Mouse (Mus musculus) MEL (cell line): ENCODE measurements at regions not wholly inside any gene's neighbourhood (a gene's known extent, or its start where the extent isn't known, plus 50 kb on each side); places are given as distances from the start of the nearest gene placed in this dataset.

Source experiments
- DNase-seq: peaks from one replicate; pipeline ENCODE4 v3.0.0; 2011; ENCODE audit warnings: low read depth, low spot score
- H3K27ac ChIP-seq: 2 replicates; pipeline ENCODE4 v1.5.1; 2012; ENCODE audit warnings: low read depth, mild to moderate bottlenecking, control low read depth, low read length, moderate library complexity; ENCODE audit not compliant: control insufficient read depth
- H3K27me3 ChIP-seq, 2 experiments: fragments of 150-350 bp in 1 of 2; sonication (generic) in 1 of 2; 2 replicates each; pipeline ENCODE4 v1.6.1; 2012; ENCODE audit warnings: low read length in 2 of 2, mild to moderate bottlenecking in 2 of 2, improper control_type of control experiment in 1 of 2, moderate library complexity in 1 of 2; ENCODE audit not compliant: insufficient read depth in 2 of 2, control insufficient read depth in 1 of 2
- H3K36me3 ChIP-seq, 2 experiments: 2 replicates each; pipeline ENCODE4 v1.6.1; 2012 to 2014; ENCODE audit warnings: low read length in 2 of 2, improper control_type of control experiment in 1 of 2, inconsistent platforms in 1 of 2, mild to moderate bottlenecking in 1 of 2; ENCODE audit not compliant: insufficient read depth in 2 of 2, control insufficient read depth in 1 of 2
- H3K4me1 ChIP-seq, 2 experiments: fragments of 150-350 bp in 1 of 2; sonication (generic) in 1 of 2; 2 replicates each; pipeline ENCODE4 v1.6.1; 2012; ENCODE audit warnings: low read length in 2 of 2, improper control_type of control experiment in 1 of 2, mild to moderate bottlenecking in 1 of 2; ENCODE audit not compliant: insufficient read depth in 2 of 2, control insufficient read depth in 1 of 2
- H3K4me3 ChIP-seq, 2 experiments: fragments of 150-350 bp in 1 of 2; sonication (generic) in 1 of 2; 2 replicates each; pipeline ENCODE4 v1.5.1; 2012; ENCODE audit warnings: low read depth in 2 of 2, low read length in 2 of 2, mild to moderate bottlenecking in 2 of 2, moderate library complexity in 2 of 2, control low read depth in 1 of 2, improper control_type of control experiment in 1 of 2; ENCODE audit not compliant: control insufficient read depth in 1 of 2, insufficient read depth in 1 of 2
- H3K79me2 ChIP-seq: 2 replicates; pipeline ENCODE4 v1.6.1; 2012; ENCODE audit warnings: mild to moderate bottlenecking, low read length, moderate library complexity; ENCODE audit not compliant: control insufficient read depth, poor library complexity, insufficient read depth
- H3K9ac ChIP-seq: 2 replicates; pipeline ENCODE4 v1.6.1; 2012; ENCODE audit warnings: low read depth, mild to moderate bottlenecking, control low read depth, low read length, moderate library complexity; ENCODE audit not compliant: control insufficient read depth, poor library complexity, severe bottlenecking
- H3K9me3 ChIP-seq: fragments of 150-350 bp; sonication (generic); replicated peaks from 2 replicates; pipeline ENCODE4 v1.6.1; 2012; ENCODE audit warnings: mild to moderate bottlenecking, low read length, improper control_type of control experiment, moderate library complexity; ENCODE audit not compliant: insufficient read depth
- BHLHE40 ChIP-seq: IDR thresholded peaks from 2 replicates; pipeline ENCODE4 v1.6.1; 2012; ENCODE audit warnings: low read depth, mild to moderate bottlenecking, inconsistent platforms, low read length, improper control_type of control experiment, borderline replicate concordance
- CHD1 ChIP-seq: IDR thresholded peaks from 2 replicates; pipeline ENCODE4 v1.6.1; 2012; ENCODE audit warnings: low read depth, mild to moderate bottlenecking, inconsistent platforms, low read length, improper control_type of control experiment
- CTCF ChIP-seq, 3 experiments: IDR thresholded peaks in 2 of 3; conservative IDR thresholded peaks in 1 of 3; 2 replicates each; pipeline ENCODE4 v1.5.1; 2011 to 2012; ENCODE audit warnings: low read length in 3 of 3, low read depth in 2 of 3, mild to moderate bottlenecking in 2 of 3, improper control_type of control experiment in 1 of 3, inconsistent platforms in 1 of 3, mixed read lengths in 1 of 3, moderate library complexity in 1 of 3; ENCODE audit not compliant: control insufficient read depth in 1 of 3, insufficient read depth in 1 of 3, poor library complexity in 1 of 3, severe bottlenecking in 1 of 3
- E2F4 ChIP-seq: IDR thresholded peaks from 2 replicates; pipeline ENCODE4 v1.6.1; 2011; ENCODE audit warnings: low read depth, low read length, improper control_type of control experiment, borderline replicate concordance
- EP300 ChIP-seq, 2 experiments: IDR thresholded peaks; 2 replicates each; pipeline ENCODE4 v1.6.1; 2011; ENCODE audit warnings: improper control_type of control experiment in 2 of 2, low read length in 2 of 2, low read depth in 1 of 2, mild to moderate bottlenecking in 1 of 2
- ETS1 ChIP-seq: IDR thresholded peaks from 2 replicates; pipeline ENCODE4 v1.6.1; 2012; ENCODE audit warnings: low read depth, mild to moderate bottlenecking, inconsistent platforms, low read length, improper control_type of control experiment, moderate library complexity
- GABPA ChIP-seq: IDR thresholded peaks from 2 replicates; pipeline ENCODE4 v1.6.1; 2012; ENCODE audit warnings: low read depth, mild to moderate bottlenecking, inconsistent platforms, low read length, improper control_type of control experiment, moderate library complexity
- GATA1 ChIP-seq: IDR thresholded peaks from 2 replicates; pipeline ENCODE4 v1.6.1; 2011; ENCODE audit warnings: low read depth, low read length, improper control_type of control experiment
- HCFC1 ChIP-seq: IDR thresholded peaks from 2 replicates; pipeline ENCODE4 v1.6.1; 2012; ENCODE audit warnings: low read depth, mild to moderate bottlenecking, inconsistent platforms, low read length, improper control_type of control experiment, moderate library complexity
- JUND ChIP-seq: IDR thresholded peaks from 2 replicates; pipeline ENCODE4 v1.6.1; 2011; ENCODE audit warnings: low read depth, mild to moderate bottlenecking, improper control_type of control experiment, low read length
- KAT2A ChIP-seq: conservative IDR thresholded peaks from 2 replicates; pipeline ENCODE4 v1.6.1; 2012; ENCODE audit warnings: low read depth, low read length, improper control_type of control experiment, inconsistent platforms
- MAFK ChIP-seq: IDR thresholded peaks from 2 replicates; pipeline ENCODE4 v1.6.1; 2011; ENCODE audit warnings: low read depth, mild to moderate bottlenecking, low read length, improper control_type of control experiment, borderline replicate concordance
- MAX ChIP-seq: IDR thresholded peaks from 2 replicates; pipeline ENCODE4 v1.6.1; 2011; ENCODE audit warnings: low read length, improper control_type of control experiment
- MAZ ChIP-seq: IDR thresholded peaks from 2 replicates; pipeline ENCODE4 v1.6.1; 2012; ENCODE audit warnings: low read depth, mild to moderate bottlenecking, inconsistent platforms, low read length, improper control_type of control experiment
- MEF2A ChIP-seq: IDR thresholded peaks from 2 replicates; pipeline ENCODE4 v1.6.1; 2014; ENCODE audit warnings: low read depth, mild to moderate bottlenecking, inconsistent platforms, low read length, improper control_type of control experiment; ENCODE audit not compliant: poor library complexity, insufficient replicate concordance, severe bottlenecking; ENCODE audit errors: extremely low read depth
- MXI1 ChIP-seq: IDR thresholded peaks from 2 replicates; pipeline ENCODE4 v1.6.1; 2011; ENCODE audit warnings: mild to moderate bottlenecking, low read depth, low read length, improper control_type of control experiment
- NELFE ChIP-seq: IDR thresholded peaks from 2 replicates; pipeline ENCODE4 v1.6.1; 2011; ENCODE audit warnings: low read depth, low read length, improper control_type of control experiment
- NRF1 ChIP-seq: IDR thresholded peaks from 2 replicates; pipeline ENCODE4 v1.6.1; 2014; ENCODE audit warnings: low read depth, mild to moderate bottlenecking, inconsistent platforms, low read length, improper control_type of control experiment, moderate library complexity; ENCODE audit not compliant: poor library complexity, insufficient read depth, severe bottlenecking
- POLR2A ChIP-seq, 2 experiments: IDR thresholded peaks; 2 replicates each; pipeline ENCODE4 v1.6.1; 2011 to 2012; ENCODE audit warnings: low read length in 2 of 2, mild to moderate bottlenecking in 2 of 2, control low read depth in 1 of 2, improper control_type of control experiment in 1 of 2, low read depth in 1 of 2, moderate library complexity in 1 of 2; ENCODE audit not compliant: control insufficient read depth in 1 of 2, insufficient read depth in 1 of 2, poor library complexity in 1 of 2
- POLR2AphosphoS2 ChIP-seq: IDR thresholded peaks from 2 replicates; pipeline ENCODE4 v1.6.1; 2011; ENCODE audit warnings: low read length, improper control_type of control experiment
- POLR2AphosphoS5 ChIP-seq: IDR thresholded peaks from 2 replicates; pipeline ENCODE4 v1.6.1; 2012; ENCODE audit warnings: low read depth, borderline replicate concordance, mild to moderate bottlenecking, inconsistent platforms, low read length, moderate library complexity, mixed read lengths
- RAD21 ChIP-seq: IDR thresholded peaks from 2 replicates; pipeline ENCODE4 v1.6.1; 2011; ENCODE audit warnings: mild to moderate bottlenecking, low read depth, low read length, improper control_type of control experiment
- RCOR1 ChIP-seq: IDR thresholded peaks from 2 replicates; pipeline ENCODE4 v1.6.1; 2012; ENCODE audit warnings: low read depth, mild to moderate bottlenecking, inconsistent platforms, low read length, improper control_type of control experiment
- SMC3 ChIP-seq: IDR thresholded peaks from 2 replicates; pipeline ENCODE4 v1.6.1; 2011; ENCODE audit warnings: low read depth, low read length, improper control_type of control experiment
- TAL1 ChIP-seq: IDR thresholded peaks from 2 replicates; pipeline ENCODE4 v1.6.1; 2012; ENCODE audit warnings: mild to moderate bottlenecking, inconsistent platforms, low read length, moderate library complexity, mixed read lengths
- TBP ChIP-seq: IDR thresholded peaks from 2 replicates; pipeline ENCODE4 v1.8.0; 2011; ENCODE audit warnings: low read depth, low read length, improper control_type of control experiment
- USF2 ChIP-seq, 2 experiments: IDR thresholded peaks; 2 replicates each; pipeline ENCODE4 v1.6.1; 2011 to 2012; ENCODE audit warnings: improper control_type of control experiment in 2 of 2, low read length in 2 of 2, borderline replicate concordance in 1 of 2, inconsistent platforms in 1 of 2, low read depth in 1 of 2, mild to moderate bottlenecking in 1 of 2; ENCODE audit not compliant: insufficient read depth in 1 of 2
- ZKSCAN1 ChIP-seq: IDR thresholded peaks from 2 replicates; pipeline ENCODE4 v1.6.1; 2012; ENCODE audit warnings: low read depth, mild to moderate bottlenecking, inconsistent platforms, low read length, improper control_type of control experiment, moderate library complexity
- ZNF384 ChIP-seq: IDR thresholded peaks from 2 replicates; pipeline ENCODE4 v1.6.1; 2012; ENCODE audit warnings: low read depth, mild to moderate bottlenecking, inconsistent platforms, low read length, improper control_type of control experiment

GRCm38 (mm10) chr6:148653216-148653615 is 178.1 kb downstream of the Ipo8 start:
- Histone ChIP-seq H3K4me1 (no peaks in the 10 kb centered on the region), H3K27me3 (no peaks in the 10 kb centered on the region), H3K27ac (no peak overlapping the region), H3K9me3 (no peaks in the 10 kb centered on the region), H3K36me3 (no peaks in the 10 kb centered on the region), H3K79me2 (no peaks in the 10 kb centered on the region), H3K9ac (no peak overlapping the region), H3K4me3 (no peak overlapping the region)
- no peak for DNase-seq
- no peak for TF ChIP-seq MAFK
- TF ChIP-seq BHLHE40, result no peak
- no peak for TF ChIP-seq GABPA
- TF ChIP-seq E2F4, result no peak
- no peak for TF ChIP-seq ZNF384
- no peak for TF ChIP-seq MXI1
- no peak for TF ChIP-seq CTCF (IDR thresholded peaks at IDR 0.05 in 2 of 3, conservative IDR thresholded peaks at IDR 0.05 in 1 of 3; ENCODE audit: control insufficient read depth in 1 of 3, insufficient read depth in 1 of 3, low read depth in 2 of 3, low read length in 3 of 3, poor library complexity in 1 of 3, severe bottlenecking in 1 of 3)
- no peak for TF ChIP-seq SMC3
- no peak for TF ChIP-seq ETS1
- TF ChIP-seq MEF2A, result no peak
- no peak for TF ChIP-seq POLR2A (IDR thresholded peaks at IDR 0.05; ENCODE audit: control insufficient read depth in 1 of 2, insufficient read depth in 1 of 2, low read depth in 1 of 2, low read length in 2 of 2, poor library complexity in 1 of 2)
- no peak for TF ChIP-seq NRF1
- no peak for TF ChIP-seq JUND
- TF ChIP-seq GATA1, result no peak
- no peak for TF ChIP-seq RCOR1
- TF ChIP-seq TBP, result no peak
- TF ChIP-seq HCFC1, result no peak

- Histone ChIP-seq H3K79me2 (no peaks in the 10 kb centered on the region), H3K27ac (no peak overlapping the region), H3K36me3 (no peaks in the 10 kb centered on the region), H3K9ac (no peak overlapping the region), H3K27me3 (no peaks in the 10 kb centered on the region), H3K4me1 (no peaks in the 10 kb centered on the region), H3K4me3 (no peak overlapping the region), H3K9me3 (no peaks in the 10 kb centered on the region)
- no peak for DNase-seq
- no peak for TF ChIP-seq MXI1
- no peak for TF ChIP-seq NELFE
- no peak for TF ChIP-seq MAZ
- TF ChIP-seq RCOR1, result no peak
- no peak for TF ChIP-seq RAD21
- TF ChIP-seq MEF2A, result no peak
- no peak for TF ChIP-seq ZKSCAN1
- no peak for TF ChIP-seq POLR2A (IDR thresholded peaks at IDR 0.05; ENCODE audit: control insufficient read depth in 1 of 2, insufficient read depth in 1 of 2, low read depth in 1 of 2, low read length in 2 of 2, poor library complexity in 1 of 2)
- TF ChIP-seq USF2 (IDR thresholded peaks at IDR 0.05; ENCODE audit: borderline replicate concordance in 1 of 2, insufficient read depth in 1 of 2, low read depth in 1 of 2, low read length in 2 of 2), result no peak
- no peak for TF ChIP-seq POLR2AphosphoS2
- no peak for TF ChIP-seq MAX
- no peak for TF ChIP-seq HCFC1
- no peak for TF ChIP-seq TAL1
- TF ChIP-seq EP300 (IDR thresholded peaks at IDR 0.05; ENCODE audit: low read depth in 1 of 2, low read length in 2 of 2), result no peak
- no peak for TF ChIP-seq POLR2AphosphoS5
- no peak for TF ChIP-seq CHD1
- TF ChIP-seq ZNF384, result no peak
- TF ChIP-seq KAT2A, result no peak
- no peak for TF ChIP-seq CTCF (IDR thresholded peaks at IDR 0.05 in 2 of 3, conservative IDR thresholded peaks at IDR 0.05 in 1 of 3; ENCODE audit: control insufficient read depth in 1 of 3, insufficient read depth in 1 of 3, low read depth in 2 of 3, low read length in 3 of 3, poor library complexity in 1 of 3, severe bottlenecking in 1 of 3)
Observed at GRCm38 (mm10) chr6:148652434-148652833, 178.8 kb downstream of the Ipo8 start.
